Mouse (Mus musculus) thymus, adult 2 months (tissue): Measurements from ENCODE around the gene Ppfia4. TPM values are rescaled to one million over a fixed set of nuclear protein-coding genes. Genes with fewer than 3 reads are reported as not detected.

Experiments used
- DNase-seq: peaks from one replicate; pipeline ENCODE4 v3.0.0; 2021
- H3K27ac ChIP-seq: fragments of 200-500 bp; 2 replicates; pipeline ENCODE4 v1.5.1; 2012; ENCODE audit warnings: low read length, control low read depth; ENCODE audit not compliant: control insufficient read depth, insufficient read depth
- H3K27me3 ChIP-seq: fragments of 200-500 bp; 2 replicates; pipeline ENCODE4 v1.6.1; 2012; ENCODE audit warnings: mild to moderate bottlenecking, low read length, moderate library complexity, mixed read lengths; ENCODE audit not compliant: control insufficient read depth, insufficient read depth
- H3K36me3 ChIP-seq: fragments of 200-500 bp; 2 replicates; pipeline ENCODE4 v1.6.1; 2012; ENCODE audit warnings: mild to moderate bottlenecking, low read length, moderate library complexity; ENCODE audit not compliant: control insufficient read depth, insufficient read depth
- H3K4me1 ChIP-seq: fragments of 200-500 bp; replicated peaks from 2 replicates; pipeline ENCODE4 v1.6.1; 2012; ENCODE audit warnings: low read length; ENCODE audit not compliant: control insufficient read depth, insufficient read depth
- H3K4me3 ChIP-seq: fragments of 200-500 bp; 2 replicates; pipeline ENCODE4 v1.5.1; 2012; ENCODE audit warnings: mild to moderate bottlenecking, low read length, control low read depth, moderate library complexity; ENCODE audit not compliant: control insufficient read depth, insufficient read depth
- CTCF ChIP-seq: fragments of 200-500 bp; IDR thresholded peaks from 2 replicates; pipeline ENCODE4 v1.5.1; 2012; ENCODE audit warnings: mild to moderate bottlenecking, control low read depth, low read length, moderate library complexity, borderline replicate concordance; ENCODE audit not compliant: control insufficient read depth, poor library complexity, insufficient read depth; ENCODE audit errors: extremely low read depth
- POLR2A ChIP-seq: fragments of 200-500 bp; IDR thresholded peaks from 2 replicates; pipeline ENCODE4 v1.6.1; 2012; ENCODE audit warnings: mild to moderate bottlenecking, low read length, control low read depth, moderate library complexity; ENCODE audit not compliant: control insufficient read depth, poor library complexity, insufficient read depth; ENCODE audit errors: extremely low read depth
- WGBS: fragments of 180-500 bp; shearing (Covaris S2); methylation state at CpG from one replicate; pipeline ENCODE4 v1.1.7; 2018; 5-methylcytosine and 5-hydroxymethylcytosine counted together
- polyA plus RNA-seq: library from polyadenylated mRNA; depleted of rRNA; stranded (reverse); fragments of >200 nt; gene quantifications from 2 replicates; pipeline ENCODE4 v1.2.3, GENCODE M21; 2012

Ppfia4 gene
- polyA plus RNA-seq, 1 experiment: 17.2 TPM

GRCm38 (mm10) chr1:134361857-134362212 lies 29.1 kb upstream of the Ppfia4 start, which contains the start of gene Tmem183a:
Tmem183a (minus strand) TSS chr1:134361979.
- Histone ChIP-seq H3K4me1 (peaks cover 5% of the 10 kb centered on the region), H3K27me3 (no peaks in the 10 kb centered on the region), H3K4me3 (peak within 1 kb of the TSS; percentile 84), H3K27ac (no peak within 1 kb of the TSS), H3K36me3 (peaks cover 9% of the 10 kb centered on the region)
- TF ChIP-seq CTCF (peak; percentile 54; the same call in 1 of the 2 replicates), POLR2A (peak; percentile 85)
- DNase-seq: peak; percentile 96
- under 1% methylated on average over 38 of the region's 38 CpGs for WGBS

- peak; percentile 5 for DNase-seq
- H3K36me3 ChIP-seq: peaks cover 11% of the 10 kb centered on the region
- no peak overlapping the region for H3K27ac ChIP-seq
- H3K4me3 ChIP-seq: peak overlapping the region; percentile 84
- WGBS: under 1% methylated on average over 44 of the region's 44 CpGs
- H3K27me3 ChIP-seq: no peaks in the 10 kb centered on the region
- H3K4me1 ChIP-seq: peaks cover 5% of the 10 kb centered on the region
- TF ChIP-seq CTCF (no peak), POLR2A (no peak)
These were observed 28.6 kb upstream of the Ppfia4 start for GRCm38 (mm10) chr1:134361195-134361856.

DNA sequence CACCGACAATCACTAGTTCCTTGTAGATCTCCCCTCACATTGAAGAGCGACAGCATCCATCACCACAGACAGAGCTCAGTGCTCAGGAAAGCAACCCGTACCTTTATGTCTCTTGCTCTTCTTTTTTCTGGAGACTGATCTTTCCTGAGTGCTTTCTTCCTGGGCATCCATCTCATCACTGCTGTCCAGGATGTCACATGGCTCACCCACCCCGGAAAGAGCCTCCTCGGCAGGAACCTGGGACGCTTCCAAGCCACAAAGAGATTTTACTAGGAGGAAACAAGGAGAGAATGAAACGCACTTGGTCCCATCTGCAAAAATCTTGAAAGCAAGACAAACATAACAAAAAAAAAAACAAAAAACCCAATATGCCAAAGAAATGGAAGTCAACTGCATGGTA lies 27.9 kb upstream of the Ppfia4 start:
- H3K4me3 ChIP-seq: no peak overlapping the region
- TF ChIP-seq CTCF (no peak), POLR2A (no peak)

DNA sequence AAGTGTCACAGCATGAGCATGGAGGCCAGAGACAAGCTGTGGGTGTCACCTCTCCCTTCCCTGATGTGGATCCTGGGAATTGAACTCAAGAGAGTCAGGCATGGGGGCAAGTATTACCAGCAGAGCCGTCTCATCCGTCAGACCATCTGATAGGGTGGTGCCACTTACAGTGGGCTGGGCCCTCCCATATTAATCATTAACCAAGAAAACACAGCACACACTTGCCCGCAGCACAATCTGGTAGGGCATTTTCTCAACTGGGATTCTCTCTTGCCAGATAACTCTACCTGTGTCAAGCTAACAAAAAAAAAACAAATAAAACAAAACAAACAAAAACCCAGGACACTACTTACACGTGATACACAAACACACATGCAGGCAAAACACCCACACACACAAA lies 24.7 kb upstream of the Ppfia4 start:
- no peak overlapping the region for H3K27ac ChIP-seq
- H3K4me1 ChIP-seq: peaks cover 5% of the 10 kb centered on the region
- WGBS: 92% methylated on average over 4 of the region's 4 CpGs
- H3K4me3 ChIP-seq: no peak overlapping the region
- peaks cover 48% of the 10 kb centered on the region for H3K36me3 ChIP-seq
- no peaks in the 10 kb centered on the region for H3K27me3 ChIP-seq
- TF ChIP-seq POLR2A (no peak), CTCF (no peak)
- no peak for DNase-seq

More for the DNA sequence above, 27.9 kb upstream of the Ppfia4 start:
- Histone ChIP-seq H3K27me3 (no peaks in the 10 kb centered on the region), H3K4me1 (peaks cover 5% of the 10 kb centered on the region), H3K36me3 (peaks cover 18% of the 10 kb centered on the region), H3K27ac (no peak overlapping the region)
- DNase-seq: no peak
- WGBS: 49% methylated on average over 7 of the region's 7 CpGs

DNA sequence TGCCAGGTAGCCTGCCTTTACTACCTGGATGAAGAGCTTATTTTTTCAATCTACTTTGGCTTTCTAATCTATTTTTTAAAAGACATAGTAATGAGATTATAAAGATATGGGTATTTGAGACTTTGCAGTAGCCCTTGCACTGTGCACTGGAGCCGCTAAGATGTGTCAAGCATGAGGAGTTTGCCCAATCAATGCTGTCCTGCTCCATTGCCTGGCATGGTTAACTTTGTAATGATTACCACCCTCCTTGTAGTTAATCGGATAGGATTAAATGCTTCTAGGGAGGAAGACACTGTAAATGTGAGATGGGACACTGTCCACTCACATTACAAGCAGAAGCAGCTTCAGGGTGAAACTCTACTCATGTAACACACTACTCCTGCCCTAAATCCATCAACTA lies 20.6 kb upstream of the Ppfia4 start:
- TF ChIP-seq CTCF (no peak), POLR2A (no peak)
- 91% methylated on average over 2 of the region's 2 CpGs for WGBS
- Histone ChIP-seq H3K4me3 (no peak overlapping the region), H3K4me1 (no peaks in the 10 kb centered on the region), H3K27me3 (no peaks in the 10 kb centered on the region), H3K27ac (no peak overlapping the region), H3K36me3 (peaks cover 79% of the 10 kb centered on the region)
- no peak for DNase-seq

GRCm38 (mm10) chr1:134347791-134348190 lies 15.1 kb upstream of the Ppfia4 start:
- Histone ChIP-seq H3K36me3 (peaks cover 46% of the 10 kb centered on the region), H3K4me3 (no peak overlapping the region), H3K4me1 (peaks cover 8% of the 10 kb centered on the region), H3K27me3 (no peaks in the 10 kb centered on the region; the same call in 1 of the 2 replicates), H3K27ac (no peak overlapping the region)
- TF ChIP-seq POLR2A (no peak), CTCF (no peak)
- WGBS: 96% methylated on average over 9 of the region's 9 CpGs
- DNase-seq: no peak
